Mouse (Mus musculus): Measurements from ENCODE around the gene Hist1h2br.

- TF ChIP-seq CTCF (IDR thresholded peaks at IDR 0.05; ENCODE audit: extremely low read depth, insufficient read length, insufficient replicate concordance, low read depth, low read length) (no peak), POLR2A (IDR thresholded peaks at IDR 0.05; ENCODE audit: low read depth, low read length) (no peak)
Measured at GRCm38 (mm10) chr13:21830344-21830743, 3.2 kb upstream of the Hist1h2br start.
